Mouse (Mus musculus): ENCODE results near the gene Clcc1. TPM values are rescaled to one million over a fixed set of nuclear protein-coding genes. Genes with fewer than 3 reads are reported as not detected.
"Not testable (repeated sequence)": the region's sequence is repeated elsewhere in the genome, so short reads cannot be mapped to it uniquely, and the experiment has no call there.

The Clcc1 gene
- polyA plus RNA-seq, 1 experiment = 21.8 TPM

GRCm38 (mm10) chr3:108676616-108677015, 22.9 kb downstream of the Clcc1 start:
- H3K4me2 ChIP-seq (ENCODE audit: low read depth) = no peak overlapping the region
- H3K4me3 ChIP-seq = no peak overlapping the region
- H3K36me3 ChIP-seq (ENCODE audit: control insufficient read depth, insufficient read depth) = peaks cover 65% of the 10 kb centered on the region
- no peak for TF ChIP-seq TCF12 (IDR thresholded peaks at IDR 0.05; ENCODE audit: insufficient read depth, poor library complexity, severe bottlenecking)
- no peak for TF ChIP-seq CEBPB (IDR thresholded peaks at IDR 0.05; ENCODE audit: insufficient read depth, poor library complexity, severe bottlenecking)
- TF ChIP-seq USF1 (IDR thresholded peaks at IDR 0.05; ENCODE audit: low read depth) = no peak
- TF ChIP-seq SRF (IDR thresholded peaks at IDR 0.05; ENCODE audit: control insufficient read depth, insufficient read length, low read depth) = no peak
- no peak for TF ChIP-seq E2F4 (IDR thresholded peaks at IDR 0.05; ENCODE audit: insufficient read depth)
- no peak for TF ChIP-seq MYOD1 (IDR thresholded peaks at IDR 0.05; ENCODE audit: control insufficient read depth in 1 of 3, insufficient read length in 2 of 3, low read depth in 2 of 3)
- no peak for TF ChIP-seq TCF3 (IDR thresholded peaks at IDR 0.05; ENCODE audit: insufficient read length, low read depth)
- no peak for TF ChIP-seq POLR2A (IDR thresholded peaks at IDR 0.05; ENCODE audit: insufficient read length, low read depth)
- no peak for TF ChIP-seq REST (IDR thresholded peaks at IDR 0.05; ENCODE audit: insufficient read depth, insufficient read length)
- H3K27me3 ChIP-seq (ENCODE audit: control insufficient read depth, insufficient read depth, insufficient read length) = no peaks in the 10 kb centered on the region
- H3ac ChIP-seq (ENCODE audit: control insufficient read depth, insufficient read length) = no peak overlapping the region
- no peaks in the 10 kb centered on the region for H3K79me2 ChIP-seq (ENCODE audit: control insufficient read depth, insufficient read depth)

GRCm38 (mm10) chr3:108681004-108681403, 27.3 kb downstream of the Clcc1 start:
- H3K79me2 ChIP-seq (ENCODE audit: control insufficient read depth, insufficient read depth) = no peaks in the 10 kb centered on the region
- TF ChIP-seq TCF3 (IDR thresholded peaks at IDR 0.05; ENCODE audit: insufficient read length, low read depth) (no peak), MAX (IDR thresholded peaks at IDR 0.05; ENCODE audit: low read depth) (no peak), POLR2A (IDR thresholded peaks at IDR 0.05; ENCODE audit: insufficient read length, low read depth) (no peak), USF1 (IDR thresholded peaks at IDR 0.05; ENCODE audit: low read depth) (no peak)

GRCm38 (mm10) chr3:108683597-108683996, 29.9 kb downstream of the Clcc1 start:
- peaks cover 45% of the 10 kb centered on the region for H3K36me3 ChIP-seq (ENCODE audit: control insufficient read depth, insufficient read depth)
- H3K79me2 ChIP-seq (ENCODE audit: control insufficient read depth, insufficient read depth); H3K27me3 ChIP-seq (ENCODE audit: control insufficient read depth, insufficient read depth, insufficient read length); H3ac ChIP-seq (ENCODE audit: control insufficient read depth, insufficient read length); H3K4me2 ChIP-seq (ENCODE audit: low read depth); H3K4me3 ChIP-seq: not testable (repeated sequence)

More at GRCm38 (mm10) chr3:108681004-108681403, 27.3 kb downstream of the Clcc1 start:
- Histone ChIP-seq H3ac (ENCODE audit: control insufficient read depth, insufficient read length) (no peak overlapping the region), H3K27me3 (ENCODE audit: control insufficient read depth, insufficient read depth, insufficient read length) (no peaks in the 10 kb centered on the region), H3K36me3 (ENCODE audit: control insufficient read depth, insufficient read depth) (peaks cover 55% of the 10 kb centered on the region), H3K4me2 (ENCODE audit: low read depth) (no peak overlapping the region), H3K4me3 (no peak overlapping the region)

GRCm38 (mm10) chr3:108685701-108686100, 32.0 kb downstream of the Clcc1 start:
- Histone ChIP-seq H3ac (ENCODE audit: control insufficient read depth, insufficient read length) (no peak overlapping the region), H3K36me3 (ENCODE audit: control insufficient read depth, insufficient read depth) (peaks cover 31% of the 10 kb centered on the region), H3K4me3 (no peak overlapping the region), H3K4me2 (ENCODE audit: low read depth) (no peak overlapping the region), H3K27me3 (ENCODE audit: control insufficient read depth, insufficient read depth, insufficient read length) (no peaks in the 10 kb centered on the region), H3K79me2 (ENCODE audit: control insufficient read depth, insufficient read depth) (no peaks in the 10 kb centered on the region)
- TF ChIP-seq TCF3 (IDR thresholded peaks at IDR 0.05; ENCODE audit: insufficient read length, low read depth) (no peak), REST (IDR thresholded peaks at IDR 0.05; ENCODE audit: insufficient read depth, insufficient read length) (no peak), E2F4 (IDR thresholded peaks at IDR 0.05; ENCODE audit: insufficient read depth) (no peak), SRF (IDR thresholded peaks at IDR 0.05; ENCODE audit: control insufficient read depth, insufficient read length, low read depth) (no peak), POLR2A (IDR thresholded peaks at IDR 0.05; ENCODE audit: insufficient read length, low read depth) (no peak), MAX (IDR thresholded peaks at IDR 0.05; ENCODE audit: low read depth) (no peak), TCF12 (IDR thresholded peaks at IDR 0.05; ENCODE audit: insufficient read depth, poor library complexity, severe bottlenecking) (no peak), MYOD1 (IDR thresholded peaks at IDR 0.05; ENCODE audit: control insufficient read depth in 1 of 3, insufficient read length in 2 of 3, low read depth in 2 of 3) (no peak), USF1 (IDR thresholded peaks at IDR 0.05; ENCODE audit: low read depth) (no peak), POLR2AphosphoS2 (IDR thresholded peaks at IDR 0.05; ENCODE audit: insufficient read length, low read depth) (no peak), CEBPB (IDR thresholded peaks at IDR 0.05; ENCODE audit: insufficient read depth, poor library complexity, severe bottlenecking) (no peak), MYOG (IDR thresholded peaks at IDR 0.05; ENCODE audit: control insufficient read depth in 1 of 3, insufficient read depth in 1 of 3, insufficient read length in 2 of 3, low read depth in 2 of 3) (no peak)

- H3K4me2 ChIP-seq (ENCODE audit: low read depth) = no peak overlapping the region
- no peak for TF ChIP-seq E2F4 (IDR thresholded peaks at IDR 0.05; ENCODE audit: insufficient read depth)
- no peak for TF ChIP-seq MAX (IDR thresholded peaks at IDR 0.05; ENCODE audit: low read depth)
- TF ChIP-seq SRF (IDR thresholded peaks at IDR 0.05; ENCODE audit: control insufficient read depth, insufficient read length, low read depth) = no peak
- no peak for TF ChIP-seq MYOD1 (IDR thresholded peaks at IDR 0.05; ENCODE audit: control insufficient read depth in 1 of 3, insufficient read length in 2 of 3, low read depth in 2 of 3)
- TF ChIP-seq TCF3 (IDR thresholded peaks at IDR 0.05; ENCODE audit: insufficient read length, low read depth) = no peak
- no peak for TF ChIP-seq POLR2AphosphoS2 (IDR thresholded peaks at IDR 0.05; ENCODE audit: insufficient read length, low read depth)
- TF ChIP-seq TCF12 (IDR thresholded peaks at IDR 0.05; ENCODE audit: insufficient read depth, poor library complexity, severe bottlenecking) = no peak
- TF ChIP-seq REST (IDR thresholded peaks at IDR 0.05; ENCODE audit: insufficient read depth, insufficient read length) = no peak
- no peak for TF ChIP-seq CEBPB (IDR thresholded peaks at IDR 0.05; ENCODE audit: insufficient read depth, poor library complexity, severe bottlenecking)
- no peak for TF ChIP-seq MYOG (IDR thresholded peaks at IDR 0.05; ENCODE audit: control insufficient read depth in 1 of 3, insufficient read depth in 1 of 3, insufficient read length in 2 of 3, low read depth in 2 of 3)
- H3K27me3 ChIP-seq (ENCODE audit: control insufficient read depth, insufficient read depth, insufficient read length) = no peaks in the 10 kb centered on the region
- H3K36me3 ChIP-seq (ENCODE audit: control insufficient read depth, insufficient read depth) = peaks cover 24% of the 10 kb centered on the region
- H3K4me3 ChIP-seq = no peak overlapping the region
- H3K79me2 ChIP-seq (ENCODE audit: control insufficient read depth, insufficient read depth) = no peaks in the 10 kb centered on the region
- H3ac ChIP-seq (ENCODE audit: control insufficient read depth, insufficient read length) = no peak overlapping the region
These were observed 35.3 kb downstream of the Clcc1 start for GRCm38 (mm10) chr3:108689015-108689441.

Measured in myocyte (in vitro differentiated cells).